In genomic region chr15:82917207-82917844, GRCm38 (mm10) we compare ENCODE assay signal across 8 mouse cellular contexts.
DNase-seq lines count a peak whose midpoint lies in the region; ATAC-seq and TF ChIP-seq lines count a peak whose summit lies in the region.

No protein-coding gene starts in this region.

- no peak overlapping the region for H3K4me3 ChIP-seq in kidney, postnatal 0 days (replicated peaks; ENCODE audit: low read depth, low read length)
- H3K4me3 ChIP-seq in forebrain, embryonic 11.5 days (ENCODE audit: low read depth, low read length), result no peak overlapping the region
- no peak overlapping the region for H3K4me3 ChIP-seq in intestine, embryonic 15.5 days (replicated peaks)
- H3K4me3 ChIP-seq in midbrain, embryonic 16.5 days (ENCODE audit: low read depth, low read length), result peak overlapping the region; percentile 27

- no peak; the same call in 1 of the 2 replicates for TF ChIP-seq CTCF in kidney, postnatal 0 days (IDR thresholded peaks at IDR 0.05; ENCODE audit: low read depth)

- 29% methylated on average over 28 of the region's 28 CpGs for WGBS in kidney, postnatal 0 days
- WGBS in forebrain, embryonic 11.5 days, result 49% methylated on average over 28 of the region's 28 CpGs
- WGBS in intestine, embryonic 15.5 days, result 31% methylated on average over 28 of the region's 28 CpGs
- 8% methylated on average over 28 of the region's 28 CpGs for WGBS in midbrain, embryonic 16.5 days

- no peak overlapping the region for H3K9ac ChIP-seq in kidney, postnatal 0 days (ENCODE audit: low read depth, low read length)
- H3K9ac ChIP-seq in forebrain, embryonic 11.5 days (ENCODE audit: low read length), result no peak overlapping the region; the same call in 1 of the 2 replicates
- H3K9ac ChIP-seq in intestine, embryonic 15.5 days, result no peak overlapping the region
- H3K9ac ChIP-seq in midbrain, embryonic 16.5 days (ENCODE audit: low read depth, low read length), result peak overlapping the region; percentile 50

- H3K27me3 ChIP-seq in kidney, postnatal 0 days (ENCODE audit: insufficient read depth, low read length), result no peaks in the 10 kb centered on the region
- peaks cover 11% of the 10 kb centered on the region for H3K27me3 ChIP-seq in forebrain, embryonic 11.5 days (ENCODE audit: control insufficient read depth, insufficient read depth, low read length)
- H3K27me3 ChIP-seq in intestine, embryonic 15.5 days (replicated peaks), result peaks cover 10% of the 10 kb centered on the region; the same call in 1 of the 2 replicates
- H3K27me3 ChIP-seq in midbrain, embryonic 16.5 days (ENCODE audit: control insufficient read depth, insufficient read depth, low read depth, low read length), result no peaks in the 10 kb centered on the region

- no peak overlapping the region; the same call in 1 of the 2 replicates for H3K27ac ChIP-seq in kidney, postnatal 0 days
- H3K27ac ChIP-seq in forebrain, embryonic 11.5 days (ENCODE audit: low read depth, low read length), result peak overlapping the region; percentile 63; the same call in 1 of the 2 replicates
- H3K27ac ChIP-seq in intestine, embryonic 15.5 days, result no peak overlapping the region
- H3K27ac ChIP-seq in midbrain, embryonic 16.5 days (ENCODE audit: low read length), result peak overlapping the region; percentile 84

- DNase-seq in kidney, postnatal 0 days (ENCODE audit: low spot score), result peak; percentile 47
- DNase-seq in kidney, postnatal 25 days, result no peak
- peak; percentile 72 for DNase-seq in forebrain, embryonic 11.5 days (ENCODE audit: low spot score)
- no peak for DNase-seq in adrenal gland, adult (ENCODE audit: inconsistent age in 2 of 2, low spot score in 1 of 2)
- DNase-seq in gastrocnemius, postnatal 25 days, result no peak
- DNase-seq in cerebellum, adult 11 months, result no peak

- no peak for ATAC-seq in kidney, postnatal 0 days (replicated peaks; ENCODE audit: low FRiP score, low read depth)
- no peak for ATAC-seq in forebrain, embryonic 11.5 days (replicated peaks; ENCODE audit: low FRiP score)
- ATAC-seq in intestine, embryonic 15.5 days, result no peak
- ATAC-seq in midbrain, embryonic 16.5 days, result peak; percentile 30

- peak overlapping the region; percentile 6; the same call in 1 of the 2 replicates for H3K4me2 ChIP-seq in kidney, postnatal 0 days (ENCODE audit: low read length)
- peak overlapping the region; percentile 36; the same call in 1 of the 2 replicates for H3K4me2 ChIP-seq in forebrain, embryonic 11.5 days (ENCODE audit: low read depth, low read length, severe bottlenecking)
- H3K4me2 ChIP-seq in intestine, embryonic 15.5 days (replicated peaks), result peak overlapping the region; percentile 33; the same call in 1 of the 2 replicates
- H3K4me2 ChIP-seq in midbrain, embryonic 16.5 days (ENCODE audit: low read length), result peak overlapping the region; percentile 53

- no peaks in the 10 kb centered on the region for H3K9me3 ChIP-seq in kidney, postnatal 0 days (replicated peaks; ENCODE audit: low read length)
- H3K9me3 ChIP-seq in forebrain, embryonic 11.5 days (ENCODE audit: control insufficient read depth, low read length), result no peaks in the 10 kb centered on the region
- H3K9me3 ChIP-seq in intestine, embryonic 15.5 days, result no peaks in the 10 kb centered on the region
- no peaks in the 10 kb centered on the region for H3K9me3 ChIP-seq in midbrain, embryonic 16.5 days (replicated peaks; ENCODE audit: control insufficient read depth, low read length, poor library complexity, severe bottlenecking)

- peaks cover 17% of the 10 kb centered on the region for H3K4me1 ChIP-seq in kidney, postnatal 0 days (replicated peaks; ENCODE audit: insufficient read depth, low read length)
- peaks cover 27% of the 10 kb centered on the region for H3K4me1 ChIP-seq in forebrain, embryonic 11.5 days (replicated peaks; ENCODE audit: control insufficient read depth, insufficient read depth, low read length)
- peaks cover 29% of the 10 kb centered on the region for H3K4me1 ChIP-seq in intestine, embryonic 15.5 days (replicated peaks)
- peaks cover 65% of the 10 kb centered on the region for H3K4me1 ChIP-seq in midbrain, embryonic 16.5 days (ENCODE audit: control insufficient read depth, insufficient read depth, low read length)

- no peaks in the 10 kb centered on the region for H3K36me3 ChIP-seq in kidney, postnatal 0 days (ENCODE audit: insufficient read depth, low read length)
- H3K36me3 ChIP-seq in forebrain, embryonic 11.5 days (ENCODE audit: control insufficient read depth, insufficient read depth, low read length), result no peaks in the 10 kb centered on the region
- no peaks in the 10 kb centered on the region for H3K36me3 ChIP-seq in intestine, embryonic 15.5 days
- no peaks in the 10 kb centered on the region for H3K36me3 ChIP-seq in midbrain, embryonic 16.5 days (ENCODE audit: control insufficient read depth, insufficient read depth, low read length)

Comparison
In these comparisons a context has a peak if more than half of its experiments do, and no peak if none do; other contexts are left out.
1. DNase-seq: peak in kidney, postnatal 0 days (single experiment) and forebrain, embryonic 11.5 days (single experiment); none in kidney, postnatal 25 days (0 of 2), adrenal gland, adult (0 of 2), gastrocnemius, postnatal 25 days (single experiment) and cerebellum, adult 11 months (single experiment).
2. H3K27ac ChIP-seq: peak in forebrain, embryonic 11.5 days (single experiment) and midbrain, embryonic 16.5 days (single experiment); none in kidney, postnatal 0 days (single experiment) and intestine, embryonic 15.5 days (single experiment).
3. Peak in every context shown above with its lines, with median percentiles within 50 percentile points of each other: H3K4me2 ChIP-seq.